Mouse (Mus musculus): Measurements from ENCODE around the gene Noxo1. TPM values are rescaled to one million over a fixed set of nuclear protein-coding genes. Genes with fewer than 3 reads are reported as not detected.
A peak's percentile ranks its signal among the peaks of the same experiment; 100 is the strongest.

Gene Noxo1
- total and polyA plus RNA-seq, 3 experiments: 0.62 to 2.4 TPM; not detected in 1

GRCm38 (mm10) chr17:24650070-24650616 is 45.9 kb upstream of the Noxo1 start, which contains the start of gene Slc9a3r2:
Slc9a3r2 (minus strand) TSS chr17:24650327.
- Histone ChIP-seq H3K27me3 (ENCODE audit: control insufficient read depth in 1 of 2, insufficient read depth in 2 of 2, low read length in 2 of 2) (peaks cover 16 to 25% of the 10 kb centered on the region in 2 experiments), H3K27ac (ENCODE audit: control insufficient read depth, low read depth, low read length) (no peak within 1 kb of the TSS), H3K9ac (ENCODE audit: control insufficient read depth, low read depth, low read length, poor library complexity, severe bottlenecking) (peak within 1 kb of the TSS; percentile 52), H3K36me3 (ENCODE audit: control insufficient read depth in 1 of 2, insufficient read depth in 2 of 2, low read length in 2 of 2) (no peaks in the 10 kb centered on the region), H3K9me3 (replicated peaks; ENCODE audit: insufficient read depth, low read length) (no peaks in the 10 kb centered on the region), H3K4me1 (ENCODE audit: control insufficient read depth in 1 of 2, insufficient read depth in 2 of 2, low read length in 2 of 2) (no peaks in the 10 kb centered on the region), H3K4me3 (ENCODE audit: control insufficient read depth in 1 of 2, insufficient read depth in 1 of 2, low read depth in 2 of 2, low read length in 2 of 2) (peak within 1 kb of the TSS; percentile 53 to 56; a peak in 3 of 4 replicates), H3K79me2 (ENCODE audit: control insufficient read depth, insufficient read depth, low read length, poor library complexity) (no peaks in the 10 kb centered on the region)
- TF ChIP-seq TCF12 (IDR thresholded peaks at IDR 0.05; ENCODE audit: low read depth, low read length): no peak
- peak; percentile 29 for DNase-seq (ENCODE audit: low read depth, low spot score)

GRCm38 (mm10) chr17:24650766-24651165 is 45.3 kb upstream of the Noxo1 start:
- Histone ChIP-seq H3K4me1 (ENCODE audit: control insufficient read depth in 1 of 2, insufficient read depth in 2 of 2, low read length in 2 of 2) (no peaks in the 10 kb centered on the region), H3K27me3 (ENCODE audit: control insufficient read depth in 1 of 2, insufficient read depth in 2 of 2, low read length in 2 of 2) (peaks cover 16 to 25% of the 10 kb centered on the region in 2 experiments), H3K27ac (ENCODE audit: control insufficient read depth, low read depth, low read length) (no peak overlapping the region), H3K36me3 (ENCODE audit: control insufficient read depth in 1 of 2, insufficient read depth in 2 of 2, low read length in 2 of 2) (no peaks in the 10 kb centered on the region), H3K9me3 (replicated peaks; ENCODE audit: insufficient read depth, low read length) (no peaks in the 10 kb centered on the region), H3K9ac (ENCODE audit: control insufficient read depth, low read depth, low read length, poor library complexity, severe bottlenecking) (no peak overlapping the region), H3K79me2 (ENCODE audit: control insufficient read depth, insufficient read depth, low read length, poor library complexity) (no peaks in the 10 kb centered on the region), H3K4me3 (ENCODE audit: control insufficient read depth in 1 of 2, insufficient read depth in 1 of 2, low read depth in 2 of 2, low read length in 2 of 2) (no peak overlapping the region)
- DNase-seq (ENCODE audit: low read depth, low spot score): no peak
- TF ChIP-seq POLR2A (IDR thresholded peaks at IDR 0.05; ENCODE audit: control insufficient read depth in 1 of 2, insufficient read depth in 1 of 2, low read depth in 1 of 2, low read length in 2 of 2, poor library complexity in 1 of 2) (no peak), GABPA (IDR thresholded peaks at IDR 0.05; ENCODE audit: low read depth, low read length) (no peak), MAX (IDR thresholded peaks at IDR 0.05; ENCODE audit: low read length) (no peak), JUND (IDR thresholded peaks at IDR 0.05; ENCODE audit: low read depth, low read length) (no peak), MYC (IDR thresholded peaks at IDR 0.05; ENCODE audit: low read depth, low read length) (no peak), ZMIZ1 (IDR thresholded peaks at IDR 0.05; ENCODE audit: low read depth, low read length) (no peak), CHD2 (IDR thresholded peaks at IDR 0.05; ENCODE audit: low read length) (no peak), MEF2A (IDR thresholded peaks at IDR 0.05; ENCODE audit: extremely low read depth, insufficient replicate concordance, low read depth, low read length, poor library complexity, severe bottlenecking) (no peak), ZKSCAN1 (IDR thresholded peaks at IDR 0.05; ENCODE audit: low read depth, low read length) (no peak), ZC3H11A (IDR thresholded peaks at IDR 0.05; ENCODE audit: low read depth, low read length) (no peak), MXI1 (IDR thresholded peaks at IDR 0.05; ENCODE audit: low read depth, low read length) (no peak), KAT2A (conservative IDR thresholded peaks at IDR 0.05; ENCODE audit: low read depth, low read length) (no peak), USF2 (IDR thresholded peaks at IDR 0.05; ENCODE audit: borderline replicate concordance in 1 of 2, insufficient read depth in 1 of 2, low read depth in 1 of 2, low read length in 2 of 2) (no peak), POLR2AphosphoS2 (IDR thresholded peaks at IDR 0.05; ENCODE audit: low read length) (no peak), TCF12 (IDR thresholded peaks at IDR 0.05; ENCODE audit: low read depth, low read length) (no peak), CTCF (IDR thresholded peaks at IDR 0.05 in 2 of 3, conservative IDR thresholded peaks at IDR 0.05 in 1 of 3; ENCODE audit: control insufficient read depth in 1 of 3, insufficient read depth in 1 of 3, low read depth in 2 of 3, low read length in 3 of 3, poor library complexity in 1 of 3, severe bottlenecking in 1 of 3) (no peak), RAD21 (IDR thresholded peaks at IDR 0.05; ENCODE audit: low read depth, low read length) (no peak), MYB (IDR thresholded peaks at IDR 0.05; ENCODE audit: low read depth, low read length) (no peak)

Measured in MEL (cell line).